Mouse (Mus musculus) thymus, postnatal 10 days (tissue): ENCODE measurements around the gene Pmpcb.

Source experiments
- DNase-seq, 2 experiments: peaks; one replicate each; pipeline ENCODE4 v3.0.0; 2021; ENCODE audit warnings: low spot score in 2 of 2

Gene Pmpcb

DNA sequence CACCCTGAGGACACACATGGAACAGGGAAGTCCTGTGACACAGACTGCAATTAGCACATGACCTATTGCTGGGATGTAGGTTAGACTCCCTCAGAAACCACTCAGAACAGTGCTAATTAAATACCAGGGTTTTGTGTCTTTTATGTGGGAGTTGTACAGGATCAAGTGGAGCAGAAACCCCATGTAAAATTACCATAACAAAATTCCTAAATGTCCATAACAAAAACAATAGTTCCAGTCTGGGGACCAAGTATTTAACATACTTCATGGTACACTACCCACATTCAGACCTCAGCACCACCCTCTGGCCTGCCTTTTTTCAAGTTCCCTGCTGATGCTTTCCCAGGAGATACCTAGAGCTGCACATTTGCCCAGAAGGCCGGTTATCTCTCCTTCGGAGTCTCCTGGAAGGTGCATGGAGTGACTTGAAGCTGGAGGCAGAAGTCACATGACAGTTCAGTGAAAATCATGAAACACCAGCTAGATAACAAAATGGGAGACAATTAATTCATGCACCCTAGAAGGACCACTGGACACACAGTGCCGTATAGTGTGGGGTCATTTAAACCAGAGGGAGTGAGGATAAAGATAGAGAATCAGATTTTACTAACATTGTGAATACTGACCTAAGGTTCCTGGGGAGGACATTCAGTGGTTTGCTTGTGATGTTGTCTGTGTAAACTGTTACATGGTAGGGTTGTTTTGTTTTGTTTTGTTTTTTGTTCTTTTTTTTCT is 4.6 kb upstream of the Pmpcb start:
- no peak for DNase-seq

DNA sequence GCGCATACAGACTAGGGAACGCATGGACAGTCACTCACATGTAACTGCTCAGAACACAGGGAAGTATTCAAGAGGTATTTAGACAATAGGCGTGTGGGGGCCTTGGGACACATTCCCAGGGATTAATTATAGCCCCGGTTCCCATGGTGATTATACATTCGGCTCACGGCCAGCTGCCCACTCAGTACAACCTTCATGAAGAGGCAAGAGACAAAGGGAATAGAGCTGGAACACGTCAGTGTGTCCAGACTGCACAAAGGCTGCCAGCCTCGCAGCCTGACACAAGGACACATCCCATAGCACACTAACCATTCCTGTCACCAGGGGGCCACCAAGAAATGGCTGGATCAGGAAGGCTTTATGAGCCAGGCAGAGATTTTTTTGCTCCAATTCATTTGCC is 4.0 kb upstream of the Pmpcb start:
- no peak for DNase-seq

DNA sequence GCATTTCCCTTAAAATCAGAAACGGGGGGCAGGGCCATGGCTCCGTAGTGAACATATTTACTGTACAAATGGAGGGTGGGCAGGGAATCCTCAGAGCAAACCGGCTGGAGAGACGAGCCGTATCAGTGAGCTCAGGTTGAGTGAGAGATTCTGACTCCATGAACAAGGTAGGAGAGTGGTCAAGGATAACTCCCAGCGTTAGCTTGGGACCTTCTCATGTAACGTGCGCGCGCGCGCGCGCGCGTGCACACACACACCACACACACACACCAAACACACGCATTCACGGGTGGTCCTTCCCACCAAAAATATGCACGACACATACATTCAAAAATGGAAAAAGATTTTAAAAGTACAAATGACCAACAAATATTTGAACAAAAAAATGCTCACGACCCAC is 1.8 kb upstream of the Pmpcb start:
- no peak for DNase-seq

DNA sequence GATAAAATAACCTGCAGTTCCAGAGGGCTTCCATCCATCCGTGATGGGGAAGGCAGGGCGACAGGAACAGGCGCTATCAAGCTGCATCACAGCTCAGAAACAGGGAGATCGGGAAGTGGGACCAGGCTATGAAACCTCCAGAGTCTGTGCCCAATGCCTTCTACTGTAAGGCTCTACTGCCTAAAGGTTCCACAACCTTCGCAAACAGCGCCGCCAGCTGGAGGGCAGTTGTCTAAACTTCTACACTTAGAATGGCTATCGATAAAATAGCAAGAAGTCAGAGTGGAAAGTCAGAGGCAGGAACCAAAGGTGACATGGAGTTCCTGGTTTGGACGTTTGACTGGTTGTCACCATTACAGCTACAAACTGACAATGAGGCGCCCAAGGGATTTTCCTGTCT is 1.4 kb upstream of the Pmpcb start:
- peak; percentile 46 to 77 for DNase-seq

DNA sequence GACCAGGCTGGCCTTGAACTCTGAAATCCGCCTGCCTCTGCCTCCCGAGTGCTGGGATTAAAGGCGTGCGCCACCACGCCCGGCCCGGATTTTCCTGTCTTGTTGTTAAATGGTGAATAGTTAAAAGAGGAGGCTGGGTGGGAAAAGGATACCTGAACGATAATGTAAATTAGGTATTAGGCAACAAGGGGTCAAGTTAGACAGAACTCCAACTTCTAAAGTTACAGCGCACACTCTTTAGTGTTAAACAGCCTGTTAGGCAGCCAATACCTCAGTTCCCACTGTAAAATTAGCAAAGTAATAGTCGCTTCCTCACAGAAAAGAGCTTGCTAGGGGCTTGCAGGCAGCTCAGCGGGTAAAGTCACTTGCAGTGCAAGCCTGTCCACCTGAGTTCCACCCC is 895 bp upstream of the Pmpcb start:
- no peak for DNase-seq

DNA sequence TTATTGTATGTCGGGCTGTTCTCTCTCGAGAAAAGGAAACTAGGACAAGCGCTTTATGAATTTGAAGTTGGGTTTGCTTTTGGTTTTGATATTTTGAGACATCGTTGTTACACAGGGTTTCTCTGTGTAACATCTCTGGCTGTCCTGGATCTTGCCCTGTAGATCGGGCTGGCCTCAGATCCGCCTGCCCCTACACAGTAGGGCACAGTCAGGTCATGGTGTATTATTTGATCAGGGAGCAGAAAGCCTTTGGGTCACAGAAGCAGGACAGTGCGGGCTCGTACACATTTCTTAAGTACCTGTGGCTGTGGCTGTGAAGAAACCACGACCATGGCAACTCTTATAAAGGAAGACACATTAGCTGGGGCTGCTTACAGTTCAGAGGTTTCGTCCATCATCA is 679 bp downstream of the Pmpcb start:
- no peak for DNase-seq

DNA sequence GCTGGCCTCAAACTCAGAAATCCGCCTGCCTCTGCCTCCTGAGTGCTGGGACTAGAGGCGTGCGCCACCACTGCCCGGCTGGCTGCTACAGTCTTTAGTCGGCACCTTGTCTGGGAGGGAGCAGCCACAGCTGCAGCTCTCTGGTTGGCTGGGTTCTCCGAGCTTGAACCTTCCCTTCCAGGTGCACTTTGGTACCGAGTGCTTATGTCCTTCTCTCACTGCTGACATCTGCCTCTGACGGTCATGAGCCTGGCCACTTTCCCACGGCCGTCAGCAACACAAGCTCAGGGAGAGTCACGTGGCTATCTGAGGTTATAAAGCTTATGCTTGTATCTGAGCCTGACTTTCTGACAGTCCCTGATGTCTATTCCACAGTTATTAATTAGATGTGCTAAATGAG is 2.2 kb downstream of the Pmpcb start:
- DNase-seq: no peak

DNA sequence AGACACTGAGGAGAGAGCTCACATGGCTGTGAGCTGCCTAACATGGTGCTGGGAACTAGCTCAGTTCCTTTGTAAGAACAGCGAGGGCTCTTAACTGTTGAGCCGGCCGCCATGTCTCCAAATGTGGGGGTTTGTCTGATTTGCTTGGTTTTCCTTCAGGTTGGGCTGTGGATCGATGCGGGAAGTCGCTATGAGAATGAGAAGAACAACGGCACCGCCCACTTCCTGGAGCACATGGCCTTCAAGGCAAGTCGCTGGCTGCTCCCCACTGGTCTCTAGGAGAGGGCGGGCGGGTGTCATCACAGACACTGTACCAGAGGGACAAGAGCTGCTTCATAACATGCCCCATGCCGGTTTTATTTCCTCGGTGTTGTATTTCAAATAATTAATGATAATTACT is 2.9 kb downstream of the Pmpcb start:
- DNase-seq: no peak

DNA sequence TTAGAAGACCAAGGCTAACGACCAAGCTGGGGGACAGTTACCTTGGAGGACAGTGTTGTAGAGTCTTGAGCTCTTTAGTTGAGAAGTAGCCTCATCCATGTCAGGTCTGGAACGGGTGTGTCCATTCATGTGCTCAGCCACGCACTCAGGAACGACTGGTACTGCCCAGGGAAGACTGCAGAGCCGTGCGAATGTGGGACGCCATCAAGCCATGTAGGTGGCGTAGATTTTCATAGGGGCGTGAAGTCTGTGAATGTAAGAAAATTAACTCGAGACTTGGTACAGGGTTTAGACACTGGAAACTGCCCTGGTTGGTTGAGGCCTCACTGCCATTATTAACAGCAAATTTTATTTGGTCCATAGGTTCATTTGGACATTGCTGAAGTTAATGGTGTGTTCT is 6.7 kb downstream of the Pmpcb start:
- no peak for DNase-seq

DNA sequence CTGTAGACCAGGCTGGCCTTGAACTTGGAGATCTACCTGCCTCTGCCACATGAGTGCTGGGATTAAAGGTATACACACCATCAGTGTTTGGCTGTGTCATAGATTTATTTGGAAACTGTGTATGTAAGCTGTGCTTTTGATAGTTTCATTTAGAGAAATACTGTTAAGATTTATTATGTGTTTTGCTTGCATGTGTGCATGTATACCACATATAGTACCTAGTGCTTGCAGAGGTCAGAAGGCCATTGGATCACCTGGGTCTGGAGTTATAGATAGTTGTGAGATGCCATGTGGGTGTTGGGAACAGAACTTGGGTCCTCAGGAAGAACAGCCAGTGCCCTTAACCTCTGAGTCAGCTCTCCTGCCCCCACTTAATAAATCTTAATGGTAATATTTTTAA is 7.7 kb downstream of the Pmpcb start:
- no peak for DNase-seq

DNA sequence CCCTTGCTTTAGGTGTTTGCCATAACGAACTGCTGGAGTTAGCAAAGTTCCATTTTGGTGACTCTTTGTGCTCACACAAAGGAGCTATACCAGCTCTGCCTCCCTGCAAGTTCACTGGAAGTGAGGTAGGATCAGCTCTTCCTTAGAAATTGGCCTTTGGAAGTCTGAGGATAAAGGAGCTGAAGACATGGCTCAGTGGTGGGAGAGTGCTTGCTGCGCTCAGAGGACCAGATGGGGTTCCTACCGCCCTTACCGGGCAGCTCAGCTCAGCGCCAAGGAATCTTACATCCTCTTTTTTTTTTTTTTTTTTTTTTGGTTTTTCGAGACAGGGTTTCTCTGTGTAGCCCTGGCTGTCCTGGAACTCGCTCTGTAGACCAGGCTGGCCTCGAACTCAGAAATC is 9.0 kb downstream of the Pmpcb start:
- DNase-seq: no peak

DNA sequence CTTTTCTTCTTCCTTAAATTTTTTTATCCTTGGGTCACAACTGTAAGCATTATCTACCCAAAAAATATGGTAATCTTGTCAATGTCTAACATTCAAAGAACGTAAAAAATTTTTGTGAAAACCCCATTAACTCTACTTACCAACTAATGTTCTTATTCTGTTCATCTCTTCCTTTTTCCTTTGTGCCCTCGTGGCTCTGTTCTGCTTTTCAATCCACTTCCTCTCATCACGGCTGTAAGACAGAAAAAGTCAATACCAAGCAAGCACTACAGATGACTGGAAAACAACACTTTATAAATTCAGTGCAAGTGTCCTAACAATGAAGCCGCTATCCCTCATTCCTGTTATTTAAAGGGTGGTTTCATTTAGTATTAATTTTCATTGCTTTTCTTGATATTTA is 31.6 kb downstream of the Pmpcb start:
- no peak for DNase-seq

DNA sequence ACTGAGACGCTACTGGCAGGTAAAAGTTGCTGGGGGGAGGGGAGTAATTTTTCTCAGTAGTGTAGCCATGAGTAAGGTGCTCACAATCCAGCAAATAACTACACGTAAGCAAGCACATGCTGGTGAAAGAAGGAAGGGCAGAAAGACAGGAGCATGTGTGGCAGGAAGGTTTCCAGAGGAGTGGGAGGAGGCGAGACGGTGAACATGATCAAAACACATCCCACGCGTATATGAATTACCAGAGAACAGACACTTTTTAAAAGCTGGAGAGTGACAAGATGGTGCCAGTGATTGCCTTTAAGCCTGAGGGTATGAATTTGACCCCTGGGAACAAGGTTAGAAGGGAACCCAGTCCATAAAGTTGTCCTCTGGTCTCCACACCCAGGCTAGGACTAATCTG is 32.9 kb downstream of the Pmpcb start:
- no peak for DNase-seq

DNA sequence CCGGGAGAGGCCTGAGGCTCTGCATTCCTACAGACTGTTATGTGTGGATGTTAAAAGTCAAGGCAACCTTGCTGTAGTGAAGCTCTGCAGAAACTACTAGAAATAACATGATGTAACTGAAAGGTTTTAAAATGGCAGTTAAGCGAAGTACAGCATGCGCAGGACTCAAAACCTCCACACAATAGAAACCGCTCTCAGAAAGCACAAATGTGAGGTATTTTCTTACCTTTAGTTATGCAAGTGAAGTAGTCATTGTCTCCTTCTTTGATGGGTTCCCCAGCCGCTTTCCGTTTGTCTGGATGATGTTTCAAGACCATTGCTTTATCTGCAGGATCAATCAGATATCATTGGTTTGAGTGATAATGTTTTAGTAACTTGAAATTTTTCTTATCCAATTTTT is 39.5 kb downstream of the Pmpcb start:
- DNase-seq: no peak

DNA sequence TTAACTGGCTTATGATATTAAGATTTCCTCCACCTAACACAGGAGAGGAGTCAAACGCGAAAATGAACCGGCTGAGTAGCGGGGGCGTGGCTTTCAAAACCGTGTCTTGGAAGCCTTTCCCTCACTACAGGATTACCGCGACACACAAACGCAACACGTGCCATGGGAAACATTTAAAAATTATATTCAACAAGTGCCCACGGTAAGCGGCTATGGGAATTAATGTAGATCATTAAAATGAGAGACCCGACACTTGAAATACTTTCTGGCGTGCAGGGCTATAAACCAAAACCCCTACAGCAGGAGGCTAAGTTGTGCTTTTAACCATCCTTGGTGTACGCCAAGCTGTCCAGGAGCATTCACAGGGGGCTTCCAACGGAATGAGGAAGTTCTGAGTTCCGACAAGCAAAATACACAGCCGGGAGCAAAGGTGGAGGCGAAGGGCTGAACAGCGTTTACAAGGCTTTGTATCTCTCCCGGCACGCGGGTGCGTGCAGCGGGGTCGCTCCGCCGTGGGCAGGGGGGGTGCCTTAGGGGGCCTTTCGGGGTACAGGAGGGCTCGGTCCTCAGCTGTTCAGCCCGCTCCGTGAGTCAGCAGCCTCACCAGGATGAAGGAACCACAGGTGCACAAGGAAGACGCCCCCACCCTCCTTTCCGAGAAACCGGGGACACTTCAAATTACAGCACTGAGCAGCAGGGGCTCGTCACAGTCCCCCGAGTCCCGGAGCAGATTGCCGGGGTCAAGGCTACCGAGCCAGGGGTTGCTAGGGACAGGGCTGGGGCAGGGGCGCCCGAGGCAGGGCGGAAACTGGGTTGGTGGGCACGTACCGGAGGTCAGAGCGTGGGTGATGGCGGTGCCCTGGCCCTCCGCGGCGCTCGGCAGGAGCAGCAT is 47.5 kb downstream of the Pmpcb start:
- DNase-seq: peak; percentile 52 to 65

DNA sequence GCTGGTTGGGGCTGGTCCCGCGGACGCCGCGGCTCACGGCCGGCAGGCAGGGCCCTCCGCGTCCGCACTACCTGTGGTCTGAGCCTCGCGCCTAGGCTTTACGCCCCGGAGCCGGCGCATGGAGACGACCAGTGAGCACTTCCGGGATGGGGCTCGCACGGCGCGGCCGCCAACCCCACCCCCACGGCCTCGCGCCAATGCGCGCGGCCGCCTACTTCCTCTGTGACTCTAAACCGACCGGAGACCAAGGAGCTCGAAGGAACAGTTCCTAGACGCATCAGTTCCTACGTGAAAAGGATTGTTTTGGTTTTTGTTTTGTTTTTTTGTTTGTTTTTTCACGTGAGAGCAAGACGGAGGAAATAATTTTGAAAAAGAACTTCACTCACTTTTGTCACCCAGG is 48.1 kb downstream of the Pmpcb start, which contains the start of the genes Dnajc2 and Psmc2:
TSS of gene Dnajc2 (minus strand) at position 199 of the 400 bp plus-strand sequence.
TSS of gene Psmc2 (plus strand) at position 231 of the 400 bp plus-strand sequence.
- DNase-seq: peak; percentile 83 to 85

DNA sequence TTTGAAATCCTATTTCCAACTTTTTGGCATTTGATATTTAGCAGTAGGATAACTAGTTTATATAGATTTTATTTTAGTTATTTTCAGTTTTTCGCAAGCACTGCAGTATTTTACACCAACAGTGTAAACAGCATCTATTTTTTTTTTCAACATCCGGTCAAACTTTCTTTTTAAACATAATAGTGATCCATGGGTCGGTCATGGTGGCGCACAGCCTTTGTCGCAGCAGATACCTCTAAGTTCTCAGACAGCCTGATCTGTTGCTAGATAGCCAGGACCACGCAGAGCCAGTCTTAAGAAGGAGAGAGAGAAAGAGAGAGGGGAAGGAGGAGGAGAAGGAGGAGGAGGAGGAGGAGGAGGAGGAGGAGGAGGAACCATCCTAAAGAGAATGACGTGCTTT is 48.8 kb downstream of the Pmpcb start:
- no peak for DNase-seq

DNA sequence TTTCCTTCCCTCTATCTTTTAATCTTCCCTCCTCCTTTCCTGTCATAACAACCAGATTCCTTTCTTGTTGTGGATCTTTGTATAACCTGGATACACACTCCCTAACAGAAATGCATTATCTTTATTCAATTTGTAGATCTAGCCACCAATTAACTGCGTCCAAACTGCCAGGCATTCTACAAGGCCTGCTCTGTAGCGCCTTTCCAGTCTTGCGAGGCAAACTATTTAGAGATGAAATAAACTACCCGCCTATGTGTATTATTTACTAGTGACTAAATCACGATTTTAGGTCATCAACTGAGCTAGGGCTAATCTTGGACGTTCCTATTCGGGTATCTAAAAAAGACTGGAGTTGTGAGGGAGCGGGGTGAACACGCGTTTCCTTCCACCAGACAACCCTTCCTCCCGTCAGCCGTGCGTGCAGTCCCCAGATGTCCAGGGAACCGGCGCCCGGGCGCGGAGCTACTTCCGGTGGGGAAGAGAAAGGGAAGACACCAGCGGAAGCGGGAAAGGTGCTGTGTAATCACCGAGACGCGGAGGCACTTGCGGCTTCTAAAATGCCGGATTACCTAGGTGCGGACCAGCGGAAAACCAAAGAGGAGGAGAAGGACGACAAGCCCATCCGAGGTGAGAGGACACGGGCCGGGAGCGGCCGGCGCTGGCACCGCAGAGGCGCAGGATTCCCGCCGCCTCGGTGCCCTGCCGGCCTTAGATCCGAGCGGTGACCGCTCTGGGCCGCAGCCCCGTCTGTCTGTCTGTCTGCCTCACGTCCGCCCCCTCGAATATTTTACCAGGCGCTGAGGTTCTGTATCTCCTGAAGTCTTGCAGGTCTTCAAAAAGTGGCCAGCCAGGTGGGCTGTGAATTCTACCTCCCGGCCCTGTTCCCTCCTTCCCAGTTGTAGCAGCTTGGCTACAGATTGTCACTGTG is 49.6 kb downstream of the Pmpcb start:
- peak; percentile 87 to 92 for DNase-seq

DNA sequence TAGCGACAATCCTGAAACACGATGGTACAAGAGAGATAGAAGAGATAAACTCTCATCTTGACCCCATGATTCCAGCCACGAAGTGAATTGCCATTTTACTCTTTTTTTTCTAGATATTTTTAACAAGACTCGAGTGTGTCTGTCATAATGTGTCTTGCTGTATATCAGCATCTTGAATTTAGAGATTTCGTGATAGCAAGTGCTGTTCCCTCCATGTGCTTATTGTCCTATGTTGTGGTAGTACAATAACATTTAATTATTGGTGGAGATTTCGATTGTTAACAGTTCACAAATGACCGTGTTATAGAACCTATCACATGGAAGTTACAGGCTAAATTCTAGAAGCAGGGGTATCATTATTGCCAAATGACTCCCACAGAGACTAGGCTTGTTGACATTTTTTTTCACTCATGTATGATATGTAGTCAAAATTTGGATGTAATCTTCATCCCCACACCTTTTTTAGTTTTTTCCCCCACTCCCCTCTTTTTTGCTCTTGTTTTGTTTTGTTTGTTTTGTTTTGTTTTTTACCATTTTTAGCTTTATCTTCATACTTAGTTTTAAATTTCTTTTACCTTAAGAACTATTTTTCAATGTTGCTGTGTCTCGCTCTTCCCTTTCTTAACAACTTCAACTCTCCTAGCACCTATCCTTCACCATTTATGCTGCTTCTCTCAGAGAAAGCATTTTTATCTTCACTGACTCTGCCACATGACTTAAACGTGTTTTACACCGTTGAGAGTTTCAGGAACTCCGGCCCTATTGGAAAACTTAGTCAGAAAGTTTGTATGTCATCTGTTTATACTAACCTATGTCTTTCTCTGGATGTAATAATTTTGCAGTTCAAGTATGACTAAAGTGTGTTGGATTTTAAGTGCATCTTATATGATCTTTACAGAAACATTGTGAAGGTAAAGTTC is 50.5 kb downstream of the Pmpcb start:
- DNase-seq: no peak

DNA sequence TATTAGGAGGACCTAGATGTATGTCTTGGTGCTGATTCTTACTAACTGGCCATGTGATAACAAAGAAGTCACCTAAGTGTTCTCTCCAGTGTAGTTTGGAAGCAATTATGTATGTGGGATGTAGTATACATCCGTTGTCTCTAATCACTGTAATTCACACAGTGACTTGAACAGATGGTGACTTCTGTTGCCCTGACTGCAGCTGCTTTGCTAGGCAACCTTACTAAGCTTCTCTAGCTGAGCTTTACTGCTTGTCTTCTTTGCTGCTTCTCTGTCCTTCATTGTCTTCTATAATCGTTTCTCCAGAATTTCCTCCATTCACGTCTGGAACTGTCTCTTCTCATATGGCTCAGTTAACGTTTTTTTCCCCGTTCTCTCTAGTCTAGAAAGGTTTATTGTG is 52.1 kb downstream of the Pmpcb start:
- DNase-seq: no peak

DNA sequence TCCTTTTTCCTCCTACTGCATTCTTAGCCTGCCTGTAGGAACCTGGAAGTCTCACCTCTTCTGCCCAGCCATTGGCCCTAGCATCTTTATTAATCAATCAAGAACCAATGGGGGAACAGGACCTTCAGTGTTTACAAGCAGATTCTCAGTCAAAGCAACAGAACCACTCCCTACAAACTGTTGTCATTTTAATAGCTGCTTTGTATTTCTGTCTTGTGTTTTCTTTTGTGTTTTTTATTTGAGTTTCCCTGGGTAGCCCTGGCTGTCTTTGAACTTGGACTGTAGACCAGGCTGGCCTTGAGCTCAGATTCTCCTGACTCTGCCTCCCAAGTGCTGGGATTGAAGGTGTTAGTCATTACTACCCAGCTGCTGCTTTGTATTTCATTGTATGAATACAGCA is 55.2 kb downstream of the Pmpcb start:
- DNase-seq: no peak
